Mouse (Mus musculus) layer of hippocampus, adult 11-12 months (tissue): ENCODE results near the gene Med19.
"Not testable (repeated sequence)": the region's sequence is repeated elsewhere in the genome, so short reads cannot be mapped to it uniquely, and the experiment has no call there.

Experiments
- DNase-seq: peaks from one replicate; pipeline ENCODE4 v3.0.0; 2022; ENCODE audit warnings: low spot score

The Med19 gene

DNA sequence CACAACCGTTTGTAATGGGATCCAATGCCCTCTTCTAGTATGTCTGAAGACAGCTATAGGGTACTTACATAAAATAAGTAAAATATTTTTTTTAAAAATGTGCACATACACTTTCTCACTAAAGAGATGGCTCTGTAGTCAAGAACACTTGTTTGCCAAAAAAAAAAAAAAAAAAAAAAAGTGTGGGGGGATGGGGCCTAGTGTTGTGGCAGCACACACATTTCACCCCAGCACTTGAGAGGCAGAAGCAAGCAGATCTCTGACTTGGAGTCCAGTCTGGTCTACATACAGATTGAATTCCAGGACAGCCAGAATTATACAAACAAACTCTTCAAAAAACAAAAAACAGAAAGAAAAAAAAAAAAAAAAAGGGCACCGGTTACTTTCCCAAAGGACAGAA, 42.5 kb downstream of the Med19 start:
- no peak for DNase-seq

DNA sequence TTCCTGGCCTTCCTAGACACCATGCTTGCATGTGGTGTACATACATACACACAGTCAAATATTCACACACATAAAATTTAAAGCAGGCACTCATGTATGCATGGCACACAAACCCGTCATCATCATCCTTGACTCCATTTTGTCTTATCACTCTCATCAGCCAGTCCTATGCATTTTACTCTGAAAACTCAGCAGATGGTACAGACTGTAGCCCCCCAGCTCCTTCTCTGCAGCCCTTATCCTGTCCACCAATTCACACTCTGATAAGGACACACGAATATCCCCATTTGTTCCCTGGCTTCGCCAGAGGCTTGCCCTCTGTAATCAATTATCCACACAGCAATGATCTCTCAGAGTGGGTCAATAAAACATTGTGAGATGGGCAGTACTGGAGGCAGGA, 43.0 kb downstream of the Med19 start:
- DNase-seq = no peak

DNA sequence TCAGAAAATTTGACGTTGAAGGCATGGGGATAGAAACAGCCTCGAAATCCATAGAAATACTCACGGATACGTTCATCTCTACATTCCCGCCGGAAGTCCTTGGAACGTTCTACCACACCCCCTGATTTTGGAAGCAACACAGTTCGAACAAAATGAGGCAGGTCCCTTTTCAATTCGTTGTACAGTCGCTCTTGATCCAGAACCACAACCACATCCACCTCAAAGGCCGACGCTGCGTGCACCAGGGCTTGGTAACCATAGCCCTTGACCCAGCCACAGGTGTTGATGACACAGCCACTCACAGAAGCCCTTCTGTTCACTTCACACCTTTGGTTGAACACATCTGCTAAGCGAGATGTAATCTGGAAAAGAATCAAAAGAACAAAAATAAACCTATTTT, 45.7 kb downstream of the Med19 start:
- DNase-seq = no peak

DNA sequence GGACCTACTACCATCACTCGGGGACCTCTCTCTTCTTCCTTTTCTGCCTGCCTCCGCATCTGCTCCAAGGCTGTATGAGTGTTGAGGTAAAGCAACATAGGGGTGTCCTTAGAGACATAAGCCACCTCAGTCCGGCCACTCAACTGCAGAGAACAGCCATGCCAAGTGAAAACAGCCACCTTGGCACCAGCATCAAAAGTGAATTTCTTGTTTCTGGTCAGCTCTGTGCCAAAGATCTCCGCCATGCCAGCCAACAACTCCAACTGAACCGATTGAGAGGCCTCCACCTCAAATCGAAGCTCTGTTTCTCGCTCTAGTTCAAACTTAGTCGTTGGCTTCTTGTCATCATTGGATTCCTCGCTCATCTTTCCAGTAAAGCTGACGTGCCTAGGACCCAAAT, 47.6 kb downstream of the Med19 start:
- DNase-seq = no peak

DNA sequence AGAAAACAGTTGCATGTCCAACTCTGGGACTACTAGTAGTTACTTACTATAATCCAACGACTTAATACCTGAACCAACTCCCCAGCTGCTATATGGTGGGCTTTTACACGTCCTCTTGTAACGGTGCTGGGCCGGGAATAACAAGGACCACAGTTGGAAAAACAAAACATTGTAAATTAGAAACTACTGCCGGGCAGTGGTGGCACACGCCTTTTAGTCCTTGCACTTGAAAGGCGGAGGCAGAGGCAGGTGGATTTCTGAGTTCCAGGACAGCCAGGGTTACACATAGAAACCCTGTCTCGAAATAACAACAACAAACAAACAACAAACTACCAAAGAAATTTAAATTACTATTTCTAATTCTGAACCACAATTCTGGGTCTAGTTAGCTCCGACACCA, 48.5 kb downstream of the Med19 start:
- DNase-seq = no peak

DNA sequence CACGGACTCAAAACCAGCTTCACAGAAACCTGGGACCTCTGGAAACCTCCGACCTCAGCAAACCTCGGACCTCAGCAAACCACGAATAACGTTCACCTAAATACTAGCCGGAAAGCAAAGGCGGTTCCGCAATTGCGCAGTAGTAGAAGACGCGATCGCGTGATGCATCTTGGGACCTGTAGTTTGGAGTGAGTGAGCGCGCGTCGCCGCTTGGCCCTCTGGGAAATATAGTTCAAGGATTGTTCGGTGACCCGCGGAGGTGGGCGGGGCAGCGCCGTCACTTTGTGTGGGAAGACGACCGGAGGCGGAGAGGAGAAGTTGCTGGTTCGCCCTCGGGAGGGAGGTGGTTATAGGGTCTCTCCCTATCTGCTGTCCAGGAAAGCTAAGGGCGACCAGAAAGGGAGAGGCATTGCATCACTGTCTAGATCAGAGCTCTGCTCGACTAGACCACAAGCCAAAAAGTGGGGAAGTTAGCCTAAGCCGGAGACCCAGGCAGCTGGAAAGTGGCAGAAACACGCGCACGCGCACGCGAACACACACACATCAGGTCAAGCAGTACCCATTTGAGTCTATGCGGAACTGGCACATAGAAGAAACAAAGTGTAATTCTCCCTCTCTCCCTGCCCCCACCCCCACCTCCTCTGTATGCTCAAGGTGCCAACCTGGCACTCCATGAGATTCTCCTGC, 49.1 kb downstream of the Med19 start, which contains the start of gene Clp1:
Gene Clp1 (minus strand): TSS at position 179 of the 687 bp plus-strand sequence.
- peak; percentile 97 for DNase-seq

DNA sequence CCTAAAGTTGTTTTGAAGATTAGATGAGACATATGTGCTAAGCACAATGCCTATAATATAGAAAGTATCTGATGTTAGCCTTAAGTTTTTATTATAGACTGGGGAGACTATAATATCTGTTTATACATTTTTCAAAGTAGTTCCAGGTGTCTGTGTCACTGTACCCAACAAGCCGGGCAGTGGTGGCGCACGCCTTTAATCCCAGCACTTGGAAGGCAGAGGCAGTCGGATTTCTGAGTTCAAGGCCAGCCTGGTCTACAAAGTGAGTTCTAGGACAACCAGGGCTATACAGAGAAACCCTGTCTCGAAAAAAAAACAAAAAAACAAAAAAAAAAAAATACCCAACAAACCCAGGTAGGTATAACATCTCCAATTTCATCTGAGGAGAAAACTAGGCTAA, 50.0 kb downstream of the Med19 start:
- not testable (repeated sequence) for DNase-seq

DNA sequence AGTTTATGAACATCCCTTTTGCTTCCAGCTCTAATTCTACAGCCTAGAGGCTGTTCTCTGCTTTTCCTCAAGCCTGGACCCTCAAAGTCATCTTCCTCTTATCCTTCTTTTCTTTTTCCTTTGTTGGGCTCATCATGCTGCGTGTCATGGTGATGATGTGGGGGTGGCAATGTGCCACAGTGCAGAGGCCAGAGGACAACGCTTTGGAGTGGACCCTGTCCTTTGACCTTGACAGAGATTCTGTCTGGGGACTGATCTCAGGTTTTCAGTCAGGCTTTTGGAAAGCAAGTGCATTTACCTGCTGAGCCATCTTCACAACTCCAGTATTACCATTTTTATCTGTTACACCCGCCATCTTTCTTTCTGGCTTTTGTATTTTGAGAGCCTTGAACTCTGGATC, 53.0 kb downstream of the Med19 start:
- no peak for DNase-seq

DNA sequence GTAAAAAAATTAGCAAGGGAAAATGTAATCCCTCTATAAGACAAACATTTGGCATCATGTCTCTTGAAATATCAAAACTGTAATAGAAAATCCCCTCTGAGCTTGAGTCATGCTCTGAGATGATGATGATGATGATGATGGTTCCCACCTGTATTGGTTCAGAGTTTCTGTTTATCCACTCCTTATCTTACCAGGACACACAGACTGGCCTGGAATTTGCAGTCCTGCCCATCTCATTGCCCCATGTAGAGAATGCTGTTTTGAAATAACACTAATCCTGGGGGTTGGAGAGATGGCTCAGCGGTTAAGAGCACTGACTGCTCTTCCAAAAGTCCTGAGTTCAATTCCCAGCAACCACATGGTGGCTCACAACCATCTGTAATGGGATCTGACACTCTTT, 54.2 kb downstream of the Med19 start:
- DNase-seq = no peak

DNA sequence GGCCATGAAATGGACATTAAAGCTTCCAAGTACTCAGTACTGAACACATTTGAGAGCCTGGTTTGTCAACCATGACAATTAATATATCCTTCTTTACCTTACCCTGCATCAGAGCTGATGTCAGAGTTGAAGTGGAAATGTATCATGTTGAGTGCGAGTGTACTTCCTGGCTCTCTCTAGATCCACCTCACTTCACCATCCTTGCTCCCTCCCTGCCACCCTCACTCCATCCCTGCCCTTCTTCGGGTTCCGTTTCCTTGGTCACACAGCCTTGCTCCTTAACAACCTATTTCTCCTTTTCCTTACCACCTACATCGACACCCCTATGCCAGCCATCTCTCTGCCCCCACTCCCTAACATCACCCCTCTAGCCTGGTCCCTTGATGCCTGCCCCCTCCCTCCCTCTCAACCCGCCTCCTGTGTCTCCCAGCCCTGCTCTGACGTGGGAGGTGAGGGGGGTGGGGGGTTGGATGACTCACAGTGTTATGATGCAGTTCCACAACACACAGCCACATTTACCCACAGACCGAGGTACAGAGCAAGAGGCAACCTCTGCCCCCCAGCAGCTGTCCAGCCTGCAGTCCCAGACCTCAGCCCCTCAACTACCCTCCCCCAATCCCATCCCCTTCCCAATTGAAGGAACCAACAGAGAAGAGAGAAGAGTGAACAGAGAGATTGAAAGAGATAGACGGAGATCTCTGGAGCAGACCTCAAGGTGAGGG, 55.5 kb downstream of the Med19 start, which contains the start of gene Ypel4:
Gene Ypel4 (plus strand): TSS at position 480 of the 722 bp plus-strand sequence.
- peak; percentile 75 for DNase-seq

DNA sequence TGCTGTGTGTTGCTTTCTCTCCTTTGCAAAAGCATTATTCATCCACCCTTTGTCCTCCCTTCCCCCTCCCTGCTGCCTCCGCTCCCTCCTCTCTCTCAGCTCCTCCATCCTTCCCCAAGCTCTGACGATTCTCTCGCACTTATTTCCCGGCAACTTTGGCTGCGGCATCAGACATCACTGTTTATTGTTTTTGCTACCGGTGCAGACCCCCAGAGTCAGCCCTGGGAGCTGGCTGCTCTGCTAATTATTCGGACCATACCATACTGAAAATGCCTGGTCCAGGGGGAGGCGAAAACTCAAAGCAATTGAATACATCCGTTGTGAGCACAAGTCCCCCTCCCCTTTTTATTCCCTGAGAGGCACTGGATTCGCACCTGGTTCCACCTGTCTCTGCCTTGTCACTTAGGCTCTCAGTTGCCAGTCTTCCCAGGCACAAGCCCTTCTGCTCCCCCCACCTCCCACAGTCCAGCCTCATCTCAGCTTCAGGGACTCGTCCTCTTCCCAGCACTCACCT, 56.2 kb downstream of the Med19 start:
- DNase-seq = no peak

DNA sequence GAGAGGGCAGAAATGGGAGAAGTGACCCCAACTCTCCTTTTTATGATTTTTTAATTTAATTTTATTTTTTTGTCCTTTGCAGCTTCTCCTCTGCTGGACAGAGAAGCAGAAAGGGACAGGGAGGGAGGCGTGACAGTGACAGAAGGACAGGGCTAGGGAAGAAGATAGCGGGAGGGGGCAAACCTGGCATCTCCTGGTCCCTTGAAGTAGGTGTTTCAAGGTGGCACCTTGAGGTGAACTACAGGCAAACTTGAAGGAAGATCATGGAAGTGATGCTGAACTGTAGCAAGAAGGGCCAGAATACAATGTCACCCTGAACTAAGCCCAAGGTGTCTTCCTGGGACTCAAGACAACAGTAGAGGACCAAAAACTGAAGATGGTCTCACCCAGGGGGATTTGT, 56.7 kb downstream of the Med19 start:
- no peak for DNase-seq

DNA sequence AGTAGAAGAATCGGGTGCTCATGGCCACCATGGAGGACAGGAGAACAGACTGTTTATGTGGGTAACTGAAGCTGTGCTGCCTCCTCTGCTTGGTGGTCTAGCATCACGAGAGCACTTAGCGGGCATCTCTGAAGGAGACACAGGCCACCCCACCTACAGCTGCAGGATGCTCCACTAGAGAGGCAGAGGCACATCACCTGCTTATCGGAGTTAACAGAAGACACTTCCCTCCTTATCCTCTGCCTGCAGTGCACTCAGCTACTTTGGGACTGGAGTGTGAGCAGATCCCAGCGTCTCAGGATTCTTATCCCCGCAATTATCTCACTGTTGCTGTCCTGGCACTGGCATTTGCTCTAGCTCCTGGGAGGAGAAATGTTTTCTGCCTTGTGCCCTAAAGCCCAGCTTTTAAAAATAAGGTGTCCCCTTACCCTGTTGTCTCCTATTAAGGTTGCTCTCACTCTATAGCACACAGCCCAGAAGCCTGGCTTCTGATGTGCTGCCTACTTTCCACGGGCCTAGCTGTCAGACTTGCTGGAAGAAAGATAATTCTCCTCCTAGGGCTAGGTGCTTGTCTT, 57.2 kb downstream of the Med19 start:
- DNase-seq = no peak

DNA sequence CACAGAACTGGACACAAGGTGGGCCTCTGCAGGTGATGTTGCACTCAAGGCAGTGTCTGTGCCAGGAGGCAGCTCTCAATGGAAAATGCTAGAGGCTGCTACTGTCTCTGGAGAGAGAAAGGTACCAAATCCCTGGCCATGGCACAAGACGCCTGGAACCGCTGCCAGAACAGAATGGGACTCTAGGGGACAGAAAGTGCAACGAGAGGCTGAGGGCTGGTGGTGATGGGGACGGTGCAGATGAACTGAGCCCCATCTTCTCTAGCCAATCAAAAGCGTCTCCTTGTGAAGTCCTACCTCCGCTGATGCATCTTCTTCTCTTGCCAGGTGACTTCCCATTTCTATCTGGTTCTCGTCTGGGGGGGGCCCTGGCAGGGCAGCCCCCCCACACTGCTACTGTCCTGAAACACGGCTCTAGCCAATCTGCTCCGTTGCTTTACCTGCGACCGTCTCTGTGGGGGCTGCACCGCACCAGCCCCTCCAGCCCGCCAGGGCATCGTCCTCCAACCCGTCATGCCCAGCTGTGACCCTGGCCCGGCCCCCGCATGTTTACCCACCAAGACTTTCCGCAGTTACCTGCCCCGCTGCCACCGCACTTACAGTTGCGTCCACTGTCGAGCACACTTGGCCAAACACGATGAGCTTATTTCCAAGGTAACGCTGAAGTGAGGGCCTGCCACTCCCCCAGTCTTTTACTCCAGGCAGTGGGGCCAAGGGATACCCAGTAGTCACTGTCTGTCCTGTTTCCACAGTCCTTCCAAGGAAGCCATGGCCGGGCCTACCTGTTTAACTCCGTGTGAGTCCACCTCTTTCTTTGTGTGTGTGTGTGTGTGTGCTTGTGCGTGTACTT, 58.3 kb downstream of the Med19 start:
- DNase-seq = no peak

DNA sequence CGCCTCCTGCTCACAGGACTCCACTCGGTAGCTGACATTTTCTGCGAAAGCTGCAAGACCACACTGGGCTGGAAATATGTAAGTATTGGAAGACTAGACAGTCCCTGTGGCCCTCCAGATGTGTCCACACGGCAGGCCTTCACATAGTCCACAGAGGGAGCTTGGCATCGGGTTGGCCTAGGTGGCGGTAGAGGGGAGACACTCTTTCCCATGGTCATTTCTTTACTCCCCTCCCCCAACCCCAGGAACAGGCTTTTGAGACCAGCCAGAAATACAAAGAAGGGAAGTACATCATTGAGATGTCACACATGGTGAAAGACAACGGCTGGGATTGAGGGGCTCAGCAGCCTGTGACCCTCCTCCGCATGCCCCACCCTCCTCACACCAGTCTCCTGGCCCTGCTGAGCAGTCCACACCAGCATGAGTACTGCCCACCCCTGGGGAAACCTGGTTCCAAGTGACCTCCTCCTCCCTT, 59.3 kb downstream of the Med19 start:
- DNase-seq = no peak
